Mouse (Mus musculus) retina, adult 2 months (tissue): ENCODE results near the gene Eif2b2.

ENCODE experiments used
- DNase-seq: peaks from one replicate; pipeline ENCODE4 v3.0.0-alpha.2; 2012; ENCODE audit warnings: low read depth, low spot score

Gene Eif2b2

GRCm38 (mm10) chr12:85219236-85219904 lies at the start of gene Eif2b2:
TSS of gene Eif2b2 (plus strand) at chr12:85219481.
- DNase-seq: peak; percentile 94

GRCm38 (mm10) chr12:85169877-85170276 lies 49.4 kb upstream of the Eif2b2 start:
- no peak for DNase-seq

GRCm38 (mm10) chr12:85170284-85170947 lies 48.9 kb upstream of the Eif2b2 start:
- no peak for DNase-seq

- DNase-seq: no peak
Observed at GRCm38 (mm10) chr12:85170948-85171307, 48.4 kb upstream of the Eif2b2 start.

GRCm38 (mm10) chr12:85174016-85174415 lies 45.3 kb upstream of the Eif2b2 start:
- DNase-seq: no peak

- no peak for DNase-seq
Observed at GRCm38 (mm10) chr12:85175087-85175675, 44.1 kb upstream of the Eif2b2 start.

GRCm38 (mm10) chr12:85175926-85176845 lies 43.1 kb upstream of the Eif2b2 start:
- no peak for DNase-seq

GRCm38 (mm10) chr12:85176846-85177523 lies 42.3 kb upstream of the Eif2b2 start:
- no peak for DNase-seq

- DNase-seq: no peak
Observed at GRCm38 (mm10) chr12:85177740-85178239, 41.5 kb upstream of the Eif2b2 start, which contains the start of gene Pgf. TSS of gene Pgf (minus strand) at chr12:85177790.

GRCm38 (mm10) chr12:85178294-85178693 lies 41.0 kb upstream of the Eif2b2 start:
- no peak for DNase-seq

GRCm38 (mm10) chr12:85181475-85182344 lies 37.6 kb upstream of the Eif2b2 start:
- DNase-seq: no peak

GRCm38 (mm10) chr12:85182345-85182643 lies 37.0 kb upstream of the Eif2b2 start:
- DNase-seq: no peak

GRCm38 (mm10) chr12:85182898-85183297 lies 36.4 kb upstream of the Eif2b2 start:
- no peak for DNase-seq

- no peak for DNase-seq
Observed at GRCm38 (mm10) chr12:85184118-85184517, 35.2 kb upstream of the Eif2b2 start.

- no peak for DNase-seq
Observed at GRCm38 (mm10) chr12:85185810-85186209, 33.5 kb upstream of the Eif2b2 start.

- DNase-seq: no peak
Observed at GRCm38 (mm10) chr12:85186361-85186760, 32.9 kb upstream of the Eif2b2 start.

- no peak for DNase-seq
Observed at GRCm38 (mm10) chr12:85190290-85190689, 29.0 kb upstream of the Eif2b2 start.

GRCm38 (mm10) chr12:85192461-85193108 lies 26.7 kb upstream of the Eif2b2 start:
- DNase-seq: no peak

- DNase-seq: no peak
Observed at GRCm38 (mm10) chr12:85193146-85193545, 26.1 kb upstream of the Eif2b2 start.
